Mouse (Mus musculus) fat pad, adult 2 months (tissue): ENCODE measurements around the gene Cdk19.
A peak's percentile ranks its signal among the peaks of the same experiment; 100 is the strongest.
"Not testable (repeated sequence)": the region's sequence is repeated elsewhere in the genome, so short reads cannot be mapped to it uniquely, and the experiment has no call there.

Experiments
- DNase-seq: peaks from one replicate; pipeline ENCODE4 v3.0.0-alpha.2; 2011; ENCODE audit warnings: low read depth, low spot score; ENCODE audit errors: extremely low read depth

Cdk19 gene

GRCm38 (mm10) chr10:40339351-40339964 is at the start of gene Cdk19:
Cdk19 (plus strand) TSS chr10:40339564.
- DNase-seq = no peak

- DNase-seq = no peak
These were observed 46.7 kb upstream of the Cdk19 start for GRCm38 (mm10) chr10:40292640-40293039.

DNA sequence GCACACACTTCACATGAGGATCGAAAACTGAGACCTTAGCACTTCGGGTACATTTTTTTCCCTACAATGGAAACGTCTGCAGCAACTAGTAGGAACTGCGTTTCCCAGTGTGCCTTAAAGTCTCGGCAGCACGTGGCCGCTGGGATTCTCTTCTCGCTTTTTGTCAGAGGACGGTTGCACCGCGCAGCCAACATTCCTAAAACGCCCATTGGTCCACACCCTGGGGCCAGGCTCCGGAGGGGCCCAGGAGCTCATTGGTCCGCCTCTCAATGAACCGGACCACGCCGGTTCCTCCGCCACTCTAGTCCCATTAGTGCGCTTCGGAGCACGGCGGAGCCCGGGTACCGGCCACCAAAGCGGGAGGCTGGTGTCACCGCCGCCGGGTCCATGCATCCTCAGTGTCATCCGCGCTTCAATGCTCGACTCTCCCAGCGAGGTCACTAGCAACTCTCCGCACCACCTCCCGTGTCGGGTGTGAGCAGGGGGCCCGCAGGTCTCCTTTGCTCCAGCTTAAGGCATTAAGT is 38.7 kb upstream of the Cdk19 start:
- DNase-seq = no peak

- DNase-seq = not testable (repeated sequence)
These were observed 37.9 kb upstream of the Cdk19 start for GRCm38 (mm10) chr10:40301181-40302075.

- DNase-seq = peak; percentile 72
These were observed 37.0 kb upstream of the Cdk19 start, which contains the start of gene Amd1 for GRCm38 (mm10) chr10:40302140-40302985. Amd1 (minus strand) TSS chr10:40302186.

GRCm38 (mm10) chr10:40305989-40306388 is 33.4 kb upstream of the Cdk19 start:
- no peak for DNase-seq

DNA sequence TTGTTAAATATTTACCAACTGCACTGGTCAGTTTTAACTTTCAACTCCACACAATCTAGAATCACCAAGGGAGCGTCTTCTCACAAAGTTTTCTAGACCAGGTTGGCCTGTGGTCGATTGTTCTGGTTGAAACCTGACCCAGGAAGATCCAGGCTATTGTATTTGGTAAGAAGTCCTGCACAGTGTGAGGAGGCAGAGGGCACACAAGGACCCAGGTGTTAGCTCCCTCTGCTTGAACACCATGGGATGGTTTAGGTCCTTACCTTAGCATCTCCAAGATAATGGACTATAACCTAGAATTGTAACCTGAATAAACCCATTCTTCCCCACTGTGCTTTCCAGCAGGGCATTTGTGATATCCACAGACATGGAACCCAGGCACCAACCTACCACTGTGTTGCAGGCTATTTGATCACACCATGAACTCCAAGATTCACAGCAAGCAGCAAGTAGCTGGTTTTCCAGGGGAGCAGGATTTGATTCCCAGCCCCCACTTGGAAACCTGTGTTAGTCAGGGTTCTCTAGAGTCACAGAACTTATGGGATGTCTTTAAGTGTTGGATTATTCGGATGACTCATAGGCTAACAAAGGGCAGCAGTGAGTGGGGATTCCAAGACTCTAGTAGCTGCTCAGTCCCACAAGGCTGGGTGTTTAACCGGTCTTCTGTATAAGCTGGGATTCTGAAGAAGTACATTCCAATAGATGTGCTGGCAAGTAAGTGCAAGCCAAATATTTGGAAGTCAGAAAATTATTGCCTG is 31.4 kb upstream of the Cdk19 start:
- DNase-seq = no peak

GRCm38 (mm10) chr10:40309884-40310635 is 29.3 kb upstream of the Cdk19 start:
- no peak for DNase-seq

GRCm38 (mm10) chr10:40312781-40313180 is 26.6 kb upstream of the Cdk19 start:
- DNase-seq = no peak

- no peak for DNase-seq
These were observed 22.4 kb upstream of the Cdk19 start for GRCm38 (mm10) chr10:40316841-40317585.

DNA sequence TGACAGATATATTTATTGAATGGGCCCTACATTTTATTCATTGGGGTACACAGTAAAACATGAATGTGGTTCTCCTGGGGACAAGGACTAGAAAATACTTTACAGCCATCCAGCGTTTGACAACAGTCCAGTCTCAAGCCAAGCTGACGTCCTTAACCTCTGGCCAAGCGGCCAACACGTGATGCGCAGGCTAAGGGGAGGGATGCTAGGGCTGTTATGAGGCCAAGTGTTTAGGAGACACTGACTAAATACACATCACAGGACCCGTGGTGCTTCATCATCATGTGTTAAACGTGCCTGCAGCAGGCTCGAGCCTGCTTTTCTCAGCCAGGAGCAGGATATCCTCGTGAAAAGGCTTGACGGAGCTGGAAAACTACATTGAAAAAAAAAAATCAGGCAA is 19.1 kb upstream of the Cdk19 start:
- DNase-seq = no peak

DNA sequence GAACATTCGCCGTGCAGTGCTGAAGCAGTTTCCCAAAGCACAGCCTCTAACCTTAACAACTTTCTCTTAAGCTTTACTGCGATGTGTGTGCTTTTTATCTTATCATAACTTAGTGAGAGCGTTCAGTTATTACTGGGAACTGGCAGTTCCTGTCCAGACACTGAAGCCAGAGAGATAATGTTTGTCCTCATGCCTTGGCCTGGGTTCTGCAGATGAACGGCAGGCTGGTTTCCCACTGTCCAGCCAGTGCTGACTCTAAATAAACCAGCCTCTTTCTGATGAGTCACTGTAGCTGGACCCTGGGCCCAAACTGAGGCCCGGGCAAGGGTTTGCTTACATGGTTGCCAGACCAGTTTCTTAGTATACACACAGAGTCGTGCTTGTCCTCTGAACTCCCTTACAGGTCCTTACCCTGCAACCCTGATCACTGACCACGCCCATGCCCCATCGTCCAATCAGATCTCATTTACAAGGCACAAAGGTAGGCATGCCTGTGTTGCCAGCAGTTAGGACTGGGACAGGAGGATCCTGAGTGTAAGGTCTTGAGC is 11.3 kb upstream of the Cdk19 start:
- DNase-seq = no peak

GRCm38 (mm10) chr10:40330262-40330661 is 9.1 kb upstream of the Cdk19 start:
- no peak for DNase-seq

DNA sequence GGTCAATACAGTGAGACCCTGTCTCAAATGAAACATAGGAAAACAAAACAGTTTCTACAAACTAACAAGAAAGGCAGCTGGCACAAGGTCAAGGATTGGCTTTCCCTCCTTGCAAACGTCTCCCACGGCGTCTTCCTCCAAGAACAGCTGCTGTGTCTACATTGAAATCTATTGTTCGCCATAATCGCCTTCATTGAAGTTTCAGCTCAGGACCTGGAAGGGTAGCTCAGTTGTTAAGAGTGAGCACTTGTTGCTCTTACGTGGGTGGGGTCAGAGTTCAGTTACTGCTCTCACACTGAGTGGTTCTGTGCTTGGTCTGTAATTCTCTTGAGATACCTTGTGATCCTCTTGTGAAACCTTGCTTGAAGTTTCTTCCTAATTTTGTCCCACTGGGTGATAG is 6.5 kb upstream of the Cdk19 start:
- DNase-seq = no peak

DNA sequence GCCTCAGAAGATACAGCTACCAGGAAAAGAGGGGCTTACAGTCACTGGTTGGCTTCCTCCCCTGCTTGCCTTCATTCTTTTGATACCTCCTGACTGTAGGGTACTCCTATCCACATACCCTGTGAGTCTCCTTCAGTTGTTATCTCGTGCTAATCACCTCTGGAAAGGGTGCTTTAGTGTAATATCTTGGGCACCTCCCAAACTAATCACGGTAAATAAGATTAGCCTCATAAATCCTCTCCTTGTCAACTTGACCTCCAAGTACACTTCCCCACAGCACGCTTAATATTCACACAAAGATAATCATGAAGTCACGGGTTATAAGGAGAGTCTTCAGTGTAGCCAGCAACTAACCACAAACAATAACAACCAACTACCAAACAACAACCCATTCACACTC is 2.7 kb downstream of the Cdk19 start:
- DNase-seq = no peak

DNA sequence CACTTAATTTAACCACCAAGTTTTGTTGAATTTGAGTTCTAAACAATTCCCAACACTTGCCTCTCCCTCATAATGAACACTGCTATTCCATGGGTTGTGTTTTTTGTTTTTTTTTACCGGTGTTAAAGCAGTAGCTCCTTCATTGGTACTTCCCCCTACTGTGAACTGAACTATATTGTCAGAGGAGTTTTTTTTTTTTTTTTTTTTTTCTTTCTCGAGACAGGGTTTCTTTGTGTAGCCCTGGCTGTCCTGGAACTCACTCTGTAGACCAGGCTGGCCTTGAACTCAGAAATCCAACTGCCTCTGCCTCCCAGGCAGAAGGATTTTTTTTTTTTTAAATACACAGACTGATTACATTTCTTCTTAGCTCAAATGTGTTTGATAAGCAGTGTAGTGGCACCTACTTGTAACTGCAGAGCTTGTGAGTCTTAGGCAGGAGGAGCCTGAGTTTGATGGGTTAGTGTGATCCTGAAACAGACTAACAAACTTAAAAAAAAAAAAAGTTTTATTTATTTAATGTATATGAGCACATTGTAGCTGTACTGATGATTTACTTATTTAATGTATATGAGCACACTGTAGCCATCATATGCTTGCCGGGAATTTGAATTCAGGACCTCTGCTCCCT is 7.5 kb downstream of the Cdk19 start:
- DNase-seq = no peak

GRCm38 (mm10) chr10:40347461-40347954 is 8.1 kb downstream of the Cdk19 start:
- no peak for DNase-seq
